Mouse (Mus musculus): ENCODE data around the gene Fam118a. TPM values are rescaled to one million over a fixed set of nuclear protein-coding genes. Genes with fewer than 3 reads are reported as not detected.
"Not testable (repeated sequence)": the region's sequence is repeated elsewhere in the genome, so short reads cannot be mapped to it uniquely, and the experiment has no call there.

Gene Fam118a
- 0.84 TPM in 1 of 2 replicates, not detected in the other for total RNA-seq (2015; ENCODE audit: low replicate concordance)
- 1.3 and 5.0 TPM in 2 replicates for total RNA-seq (2017; ENCODE audit: low replicate concordance)

DNA sequence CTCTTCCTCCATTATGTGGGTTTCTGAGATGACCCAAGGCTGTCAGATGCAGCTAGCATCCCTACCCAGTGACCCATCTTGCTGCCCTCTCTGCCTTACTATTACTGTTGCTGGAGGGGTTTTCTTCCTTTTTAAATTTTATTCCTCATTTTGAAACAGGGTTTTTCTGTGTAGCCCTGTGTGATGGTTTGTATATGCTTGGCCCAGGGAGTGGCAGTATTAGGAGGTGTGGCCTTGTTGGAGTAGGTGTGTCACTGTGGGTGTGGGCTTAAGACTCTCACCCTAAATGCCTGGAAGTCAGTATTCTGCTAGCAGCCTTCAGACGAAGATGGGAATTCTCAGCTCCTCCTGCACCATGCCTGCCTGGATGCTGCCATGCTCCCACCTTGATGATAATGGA is at the start of gene Fam118a:
TSS of gene Fam118a (plus strand) at position 301 of the 400 bp plus-strand sequence.
- not testable (repeated sequence) for ATAC-seq (replicated peaks; ENCODE audit: low FRiP score, poor library complexity, severe bottlenecking)

DNA sequence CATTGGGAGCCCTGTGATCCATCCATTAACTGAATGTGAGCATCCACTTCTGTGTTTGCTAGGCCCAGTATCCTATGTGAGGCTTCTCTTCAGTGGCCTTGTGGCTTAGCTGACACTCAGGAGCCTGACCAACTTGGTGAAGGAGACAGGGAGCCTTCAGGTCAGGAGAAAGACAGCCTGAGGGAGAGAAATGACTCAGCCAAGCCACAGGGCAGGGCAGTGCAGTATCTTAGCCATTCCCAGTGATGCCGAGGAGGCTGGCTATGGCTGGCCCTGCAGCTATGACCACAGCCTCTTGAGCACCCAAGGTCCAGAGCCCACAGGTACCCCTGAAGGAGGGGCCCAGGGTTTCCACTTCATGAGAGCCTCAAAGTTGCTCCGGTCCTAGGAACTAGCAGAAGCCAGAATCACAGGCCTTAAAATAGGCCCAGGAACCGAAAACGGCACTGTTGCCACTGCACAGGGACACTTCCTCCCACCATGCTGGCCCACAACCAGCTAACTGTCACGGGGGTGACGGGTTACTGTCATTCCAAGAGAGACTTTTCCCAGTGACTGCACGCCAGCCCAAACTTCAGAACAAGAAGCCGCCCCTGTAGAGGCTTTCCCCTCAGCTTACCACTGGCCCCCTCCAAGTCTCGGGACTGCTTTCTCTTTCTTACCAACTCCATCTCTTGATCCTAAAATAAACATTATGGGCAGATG is 47.0 kb upstream of the Fam118a start:
- no peak for ATAC-seq (replicated peaks; ENCODE audit: low FRiP score, poor library complexity, severe bottlenecking)

DNA sequence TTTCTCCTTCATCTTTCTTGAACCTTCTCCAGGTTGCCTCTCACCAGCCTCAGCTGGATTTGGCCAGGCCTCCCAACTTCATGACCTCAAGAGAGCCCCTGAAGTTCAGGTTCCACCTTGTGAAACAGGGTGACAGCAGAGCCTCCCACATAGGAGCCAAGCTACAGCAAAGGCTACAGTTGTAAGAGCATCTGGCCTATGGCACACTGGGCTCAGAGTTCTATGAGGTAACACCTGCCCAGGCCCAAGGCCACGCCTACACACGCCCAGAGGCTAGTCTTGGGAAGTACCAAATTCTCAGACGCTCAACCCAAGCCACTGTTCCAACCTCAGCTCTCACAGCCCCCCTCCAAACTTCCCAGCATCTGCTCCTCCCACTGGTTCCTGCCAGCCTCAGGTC is 45.9 kb upstream of the Fam118a start:
- no peak for ATAC-seq (replicated peaks; ENCODE audit: low FRiP score, poor library complexity, severe bottlenecking)

DNA sequence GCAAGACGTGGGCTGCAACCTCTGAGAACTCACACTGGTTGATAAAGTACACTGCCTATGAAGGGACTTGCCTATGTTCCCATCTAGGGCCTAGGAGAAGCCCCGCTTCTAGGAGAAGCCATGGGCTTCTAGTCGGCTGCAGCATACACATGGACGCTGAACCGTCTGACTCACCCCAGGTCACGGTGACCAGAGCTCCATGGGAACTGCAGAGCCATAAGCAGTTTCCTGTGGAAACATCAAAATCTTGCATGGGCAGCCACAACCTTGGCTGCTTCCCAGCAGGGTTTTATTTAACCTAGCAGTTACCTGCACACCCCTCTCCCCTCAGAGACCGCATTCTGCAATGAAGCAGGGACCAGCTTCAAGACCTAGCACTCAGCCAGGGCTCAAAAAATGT is 45.0 kb upstream of the Fam118a start:
- ATAC-seq (replicated peaks; ENCODE audit: low FRiP score, poor library complexity, severe bottlenecking) = no peak

DNA sequence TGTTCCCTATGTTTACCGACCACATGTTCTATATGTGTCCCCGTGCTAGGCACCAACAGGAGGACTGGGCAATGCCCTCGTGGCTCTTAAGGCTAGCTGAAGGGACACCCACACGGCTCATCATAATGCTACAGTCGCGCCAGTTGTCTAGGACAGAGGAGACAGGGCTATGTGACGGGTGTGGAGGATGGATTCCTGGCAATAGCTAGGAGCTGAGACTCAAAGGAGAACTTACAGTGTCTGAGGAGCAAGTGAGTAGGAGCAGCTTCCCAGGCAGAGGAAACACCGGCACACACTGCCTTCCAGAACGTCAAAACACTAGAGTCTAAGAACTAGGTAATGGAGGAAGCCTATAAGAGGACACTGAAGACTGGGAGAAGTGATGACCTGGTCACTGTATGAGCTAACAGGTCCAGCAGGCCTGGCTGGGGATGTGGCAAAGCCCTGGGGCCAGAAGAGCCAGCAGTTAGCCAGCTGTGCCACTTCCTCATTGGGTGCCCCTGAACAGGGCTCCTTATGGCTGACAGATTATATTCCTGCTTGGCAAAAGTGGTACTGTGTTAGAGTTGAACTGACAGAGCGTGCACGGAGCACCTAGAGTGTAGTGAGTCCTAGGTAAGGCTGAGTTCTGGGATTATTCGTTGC is 43.1 kb upstream of the Fam118a start:
- no peak for ATAC-seq (replicated peaks; ENCODE audit: low FRiP score, poor library complexity, severe bottlenecking)

DNA sequence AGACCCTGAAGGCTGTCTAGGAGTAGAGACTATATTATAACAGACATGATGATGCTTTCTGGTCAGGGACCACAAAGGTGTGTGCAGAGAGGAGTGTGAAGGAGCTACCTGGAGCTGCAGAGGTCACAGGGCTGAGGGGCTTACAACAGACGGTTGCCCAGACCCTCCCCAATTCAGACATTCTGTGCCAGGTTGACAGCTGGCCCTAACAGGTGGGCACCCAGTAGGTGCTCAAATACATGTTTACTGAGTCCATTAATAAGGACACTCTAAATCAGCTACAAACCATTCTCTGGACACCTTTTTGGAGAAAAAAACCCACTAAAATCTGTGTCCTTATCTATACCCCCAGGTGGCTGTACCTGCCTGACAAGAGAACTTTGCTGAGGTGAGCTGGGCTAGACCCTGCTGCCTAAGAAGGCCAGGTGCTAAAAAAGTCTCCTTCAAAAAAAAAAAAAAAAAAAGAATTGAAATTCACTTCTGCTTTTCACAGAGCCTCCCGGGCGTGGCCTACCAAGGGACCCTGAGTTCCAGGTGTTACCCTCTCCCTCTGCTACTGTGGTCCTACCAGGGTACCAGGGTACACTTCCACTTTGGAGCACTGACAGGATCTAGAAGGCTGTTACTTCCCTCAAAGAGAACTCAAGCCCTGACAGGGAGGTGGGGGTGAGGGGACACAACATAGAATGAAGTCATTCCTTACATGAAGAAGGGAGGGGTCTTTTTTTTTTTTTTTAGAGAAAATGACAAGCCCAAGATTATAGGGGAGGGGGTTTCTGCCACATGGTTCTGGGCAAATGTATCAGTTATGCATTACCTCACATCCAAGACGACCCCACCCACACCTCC is 42.4 kb upstream of the Fam118a start:
- ATAC-seq (replicated peaks; ENCODE audit: low FRiP score, poor library complexity, severe bottlenecking) = no peak

DNA sequence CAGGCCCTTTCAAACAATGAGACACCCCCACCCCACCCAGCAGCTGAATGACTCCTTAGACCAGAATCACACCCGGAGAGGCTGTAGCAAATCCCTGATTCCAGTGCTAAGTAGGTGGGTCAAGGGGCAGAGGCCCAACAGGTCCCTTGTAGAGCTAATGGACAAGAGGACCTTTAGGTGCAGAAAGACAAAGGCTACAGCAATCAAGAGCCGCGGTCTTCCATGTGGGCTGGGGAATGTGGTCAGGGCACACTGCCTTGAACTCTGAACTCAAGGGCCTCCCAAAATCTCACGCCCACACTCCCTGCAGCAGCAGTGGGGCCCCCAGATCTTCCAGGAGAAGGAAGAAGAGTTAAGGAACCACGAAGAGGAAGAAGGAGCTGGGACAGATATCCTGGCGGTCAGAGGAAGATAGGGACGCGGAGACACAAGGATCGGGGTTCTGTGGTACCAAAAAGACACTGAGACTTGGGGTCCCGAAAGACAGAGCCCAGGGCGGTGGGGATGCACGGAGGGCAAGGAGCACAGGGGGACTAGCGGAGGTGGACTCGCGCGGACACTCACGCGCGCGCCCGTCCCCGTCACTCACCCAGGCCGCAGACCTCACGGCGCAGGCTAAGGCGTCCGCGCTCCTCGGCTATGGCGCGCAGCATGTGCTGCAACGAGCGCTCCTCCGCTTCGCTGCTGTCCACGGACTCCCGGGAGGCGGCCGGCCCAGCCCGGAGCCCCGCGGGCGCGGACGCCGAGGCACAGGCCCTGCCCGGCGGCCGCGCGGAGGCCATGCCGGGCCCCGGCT is 41.5 kb upstream of the Fam118a start:
- no peak for ATAC-seq (replicated peaks; ENCODE audit: low FRiP score, poor library complexity, severe bottlenecking)

DNA sequence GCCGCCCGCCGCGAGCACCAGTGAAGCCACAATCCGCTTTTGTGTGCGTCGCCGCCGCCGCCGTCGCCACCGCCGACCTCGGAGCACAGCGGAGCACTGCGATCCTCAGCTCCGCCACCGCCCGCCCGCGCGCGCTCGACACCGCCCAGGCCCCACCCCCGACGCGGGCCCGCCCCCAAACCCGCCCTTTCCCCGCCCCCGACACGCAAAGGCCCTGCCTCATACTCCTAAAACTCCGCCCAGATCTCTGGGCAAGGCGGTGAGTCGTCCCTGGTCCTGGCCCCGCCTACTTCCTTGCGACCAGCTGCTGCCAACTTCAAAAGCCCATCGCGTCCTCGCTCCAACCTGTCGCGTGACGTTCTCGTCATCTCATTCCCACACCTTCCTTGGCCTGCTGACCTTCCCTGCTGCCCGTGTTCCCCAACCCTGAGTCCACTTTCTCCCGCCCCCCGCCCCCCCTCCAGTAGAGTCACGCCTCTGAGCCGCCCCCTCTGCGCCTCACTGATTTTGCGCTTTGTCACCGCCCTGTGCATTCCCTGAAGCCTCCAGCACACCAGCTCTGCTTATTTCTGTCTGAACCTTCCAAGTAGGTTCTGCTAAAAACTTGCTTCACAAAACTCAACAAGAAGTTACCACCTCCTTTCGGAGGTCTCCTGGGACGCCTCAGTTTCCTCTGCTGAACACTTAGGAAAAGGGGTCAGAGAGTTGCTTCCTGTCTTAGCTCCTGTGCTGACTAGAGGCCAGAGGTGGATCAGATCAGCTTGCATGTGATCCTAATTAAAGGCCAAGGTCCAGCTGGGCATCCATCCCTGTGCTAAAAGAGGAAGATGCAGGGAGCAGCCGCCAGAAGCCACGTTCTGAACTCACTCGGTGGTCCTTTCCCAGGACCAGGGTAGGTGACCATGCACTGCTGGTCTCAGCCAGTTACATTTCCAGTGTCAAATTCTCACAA is 40.6 kb upstream of the Fam118a start, which contains the start of gene 5031439G07Rik:
TSS of gene 5031439G07Rik (minus strand) at position 678 of the 952 bp plus-strand sequence.
- ATAC-seq (replicated peaks; ENCODE audit: low FRiP score, poor library complexity, severe bottlenecking) = peak; percentile 91

DNA sequence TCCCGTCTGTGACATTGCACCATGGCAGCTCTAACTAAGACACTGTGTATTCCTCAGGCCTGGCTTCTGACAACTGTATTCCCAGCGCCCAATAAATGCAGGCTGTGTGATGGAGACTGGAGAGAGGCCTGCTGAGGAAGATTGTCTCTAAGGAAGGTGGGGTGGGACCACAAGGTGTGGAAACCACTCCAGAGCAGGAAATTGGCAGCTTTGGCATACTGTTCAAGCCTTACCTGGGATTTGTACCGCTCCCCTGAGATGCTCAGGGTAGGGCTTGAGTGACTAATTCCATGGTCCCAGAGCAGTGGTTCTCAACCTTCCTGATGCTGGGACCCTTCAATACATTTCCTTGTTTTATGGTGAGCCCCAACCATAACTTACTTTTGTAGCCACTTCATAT is 39.6 kb upstream of the Fam118a start:
- ATAC-seq (replicated peaks; ENCODE audit: low FRiP score, poor library complexity, severe bottlenecking) = no peak

DNA sequence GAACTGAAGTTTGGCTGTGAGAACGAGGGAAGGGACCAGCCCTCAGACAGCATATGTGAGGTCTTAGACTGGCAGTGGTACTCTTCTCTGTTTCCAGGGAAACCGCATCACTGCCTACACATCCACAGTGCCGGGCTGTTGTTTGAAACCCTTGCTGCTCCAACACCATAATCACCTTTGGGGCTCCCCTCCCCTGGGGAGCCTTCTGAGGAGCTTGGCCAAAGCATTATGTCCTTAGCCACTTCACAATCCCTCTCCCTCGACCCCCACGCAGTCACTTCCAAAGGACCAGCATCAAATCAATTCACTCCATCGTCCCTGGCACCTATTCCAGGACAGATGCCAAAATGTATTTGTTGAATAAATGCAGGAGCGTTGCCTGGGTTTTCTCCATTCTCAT is 39.0 kb upstream of the Fam118a start:
- ATAC-seq (replicated peaks; ENCODE audit: low FRiP score, poor library complexity, severe bottlenecking) = no peak

DNA sequence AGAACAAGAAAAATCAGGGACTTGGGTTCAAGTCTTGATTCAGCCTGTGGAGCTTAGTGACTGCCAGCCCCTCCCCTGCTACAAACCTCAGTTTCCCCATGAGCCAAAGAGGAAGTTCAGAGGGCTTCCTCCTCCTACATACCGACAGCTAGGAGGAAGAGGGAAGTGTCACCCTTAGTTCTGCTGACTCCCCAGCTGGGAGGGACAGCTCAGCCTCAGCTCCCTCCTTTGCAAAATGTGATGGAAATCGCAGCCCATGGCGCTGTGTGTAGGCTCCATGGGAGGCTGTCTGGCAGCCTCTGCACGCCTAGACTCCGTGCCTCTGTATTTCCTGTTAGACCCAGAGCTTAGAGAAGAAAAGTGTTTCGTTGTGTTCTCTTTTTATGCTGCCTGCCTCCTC is 34.2 kb upstream of the Fam118a start:
- no peak for ATAC-seq (replicated peaks; ENCODE audit: low FRiP score, poor library complexity, severe bottlenecking)

DNA sequence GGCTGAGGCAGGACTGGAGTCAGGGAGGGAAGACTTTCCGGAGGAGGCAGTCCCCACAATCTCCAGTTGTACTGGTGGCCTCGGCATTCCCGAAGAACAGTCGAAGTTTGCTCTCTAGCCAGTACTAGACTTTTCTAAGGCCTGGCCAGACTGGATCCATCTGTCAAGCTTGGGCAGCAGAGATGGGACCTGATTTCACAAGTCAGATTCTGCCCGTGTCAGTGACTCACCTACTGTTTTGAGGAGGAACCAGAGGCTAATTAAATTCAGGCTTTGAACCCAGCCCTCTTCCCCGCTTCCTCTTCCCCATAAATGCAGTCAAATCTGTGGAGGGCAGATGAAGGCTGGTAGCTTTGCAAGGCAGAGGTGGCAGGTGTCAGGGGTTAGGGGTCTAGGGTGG is 33.7 kb upstream of the Fam118a start:
- ATAC-seq (replicated peaks; ENCODE audit: low FRiP score, poor library complexity, severe bottlenecking) = no peak

DNA sequence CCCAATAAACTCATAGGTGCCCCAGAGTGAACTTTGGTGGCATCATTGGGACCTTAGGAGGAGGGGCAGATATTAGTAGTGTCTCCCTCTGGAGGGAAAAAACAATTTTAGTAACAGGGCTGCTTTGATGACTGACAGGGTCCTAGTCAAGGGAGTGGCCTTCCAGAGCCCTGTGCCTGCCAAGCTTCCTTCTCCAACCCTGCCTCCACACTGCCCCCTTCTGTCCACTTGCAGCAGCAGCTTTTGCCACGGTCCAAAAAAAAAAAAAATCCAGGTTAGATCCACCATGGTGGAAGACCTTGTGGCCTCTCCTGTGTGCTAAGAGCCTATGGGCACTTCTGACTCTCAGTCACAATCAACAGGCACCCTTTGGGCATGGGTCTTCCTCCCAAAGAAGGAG is 32.8 kb upstream of the Fam118a start:
- no peak for ATAC-seq (replicated peaks; ENCODE audit: low FRiP score, poor library complexity, severe bottlenecking)

DNA sequence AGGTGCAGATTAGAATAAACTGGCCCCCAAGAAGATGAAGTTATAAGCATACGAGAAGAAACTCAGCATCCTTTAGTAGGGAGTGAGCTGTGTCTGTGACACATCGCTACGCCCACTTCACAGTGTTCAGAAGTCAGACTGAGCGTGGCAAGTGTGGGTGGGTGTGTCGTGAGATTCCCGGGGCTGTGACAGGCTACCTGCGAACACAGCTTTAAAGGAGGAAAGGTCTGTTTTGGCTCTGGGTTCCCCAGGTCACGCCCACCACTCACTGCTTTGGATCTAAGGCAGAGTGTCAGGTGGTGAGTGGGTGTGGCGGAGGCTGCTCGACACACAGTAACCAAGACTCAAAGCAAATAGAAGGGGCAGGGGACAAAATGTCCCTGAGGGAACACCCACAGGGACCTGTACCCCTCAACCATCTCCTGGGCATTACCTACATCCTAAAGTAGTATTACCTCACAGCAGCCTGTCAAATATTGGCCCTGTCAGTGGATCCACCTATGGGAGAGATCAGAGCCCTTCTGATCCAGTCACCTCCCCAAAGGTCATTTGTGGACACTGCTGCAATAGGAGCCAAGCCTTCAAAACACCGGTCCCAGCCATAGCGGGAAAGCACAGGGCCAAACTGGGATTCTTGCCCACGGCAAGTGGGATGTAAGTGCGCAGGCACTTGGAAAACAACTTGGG is 30.8 kb upstream of the Fam118a start:
- ATAC-seq (replicated peaks; ENCODE audit: low FRiP score, poor library complexity, severe bottlenecking) = no peak

DNA sequence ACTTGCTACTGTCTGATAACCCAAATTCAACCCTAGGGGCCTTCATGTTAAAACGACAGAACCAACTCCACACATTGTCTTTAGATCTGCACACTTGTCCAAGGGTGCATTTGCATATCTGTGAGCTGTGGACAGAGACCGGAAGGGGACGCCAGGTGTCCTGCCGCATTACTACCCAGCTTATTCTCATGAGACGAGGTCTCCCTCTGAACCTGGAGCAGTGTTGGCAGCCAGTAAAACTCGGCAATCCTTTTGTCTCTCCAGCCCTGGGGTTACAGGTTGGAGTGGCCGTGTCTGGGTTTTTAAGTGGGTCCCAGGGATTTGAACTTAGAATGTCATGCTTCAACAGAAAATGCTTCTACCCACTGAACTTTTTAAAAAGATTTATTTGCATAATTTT is 28.8 kb upstream of the Fam118a start:
- no peak for ATAC-seq (replicated peaks; ENCODE audit: low FRiP score, poor library complexity, severe bottlenecking)

DNA sequence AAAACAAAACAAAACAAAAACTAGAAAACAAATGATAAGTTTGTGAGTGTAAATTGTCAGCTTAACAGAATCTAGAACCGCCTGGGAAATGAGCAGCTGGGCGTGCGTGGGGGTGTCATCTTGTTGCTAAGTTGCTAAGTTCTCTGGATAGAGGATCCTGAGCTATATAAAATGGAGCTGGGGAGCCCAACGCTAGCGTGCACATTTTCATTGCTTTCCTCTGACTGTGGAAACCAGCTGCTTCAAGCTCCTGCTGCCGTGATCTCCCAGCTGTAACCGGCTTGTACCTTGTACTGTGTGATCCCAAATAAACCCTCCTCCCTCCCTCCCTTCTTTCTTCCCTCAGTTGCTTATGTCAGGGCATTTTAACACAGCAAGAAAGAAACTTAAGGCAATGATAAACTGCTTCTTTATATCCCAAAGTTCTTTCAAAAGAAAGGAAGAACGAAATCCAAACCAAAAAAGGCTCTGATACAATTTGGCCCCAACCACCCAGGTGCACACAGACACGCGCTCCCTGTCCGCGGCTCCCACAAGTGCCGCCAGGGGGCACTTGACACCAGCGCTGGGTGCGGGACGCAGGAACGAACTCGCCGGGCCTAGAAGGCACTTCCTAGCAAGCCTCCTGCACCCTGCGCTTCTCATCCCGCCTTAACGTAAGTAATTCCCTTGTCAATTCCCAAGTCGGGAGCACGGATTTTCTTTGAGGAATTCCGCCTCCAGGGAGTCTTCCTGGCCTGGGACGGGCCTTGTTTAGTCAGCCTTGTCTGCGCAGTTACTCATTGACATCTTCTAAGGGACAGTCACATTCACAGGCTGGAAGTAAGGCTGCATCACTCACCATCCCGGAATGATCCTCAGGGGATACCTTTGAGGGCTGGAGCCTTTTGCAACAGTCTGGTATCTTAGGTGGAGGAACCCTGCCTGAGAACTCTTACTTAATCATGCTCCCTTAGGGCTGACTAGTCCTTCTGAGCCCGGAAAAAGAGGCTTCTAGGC is 27.5 kb upstream of the Fam118a start:
- no peak; the same call in 1 of the 2 replicates for ATAC-seq (replicated peaks; ENCODE audit: low FRiP score, poor library complexity, severe bottlenecking)

DNA sequence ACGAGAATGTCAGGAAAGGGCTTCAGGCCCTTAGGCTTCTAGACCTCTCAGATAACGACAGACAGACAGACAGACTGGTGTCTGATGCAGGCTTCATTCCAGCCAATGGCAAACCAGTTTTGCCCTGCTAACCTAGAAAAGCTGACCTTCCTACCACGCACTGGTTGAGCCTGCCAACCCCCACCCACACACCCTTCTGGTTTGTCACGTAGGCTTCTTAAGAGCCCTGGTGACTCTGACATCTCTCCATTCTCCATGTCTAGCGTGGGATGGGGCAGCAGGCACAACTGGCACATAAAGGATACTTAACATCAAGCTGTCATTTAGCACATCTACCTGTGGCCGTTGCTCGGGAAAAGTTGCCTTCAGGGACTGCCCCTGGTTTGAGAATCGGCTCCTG is 19.1 kb upstream of the Fam118a start:
- no peak for ATAC-seq (replicated peaks; ENCODE audit: low FRiP score, poor library complexity, severe bottlenecking)

All from erythroblast, adult 5-6 weeks (primary cell).